Mouse (Mus musculus) ovary, adult 10 weeks (tissue): ENCODE measurements around the gene Il9. TPM values are rescaled to one million over a fixed set of nuclear protein-coding genes. Genes with fewer than 3 reads are reported as not detected.

Source experiments
- polyA plus RNA-seq: library from polyadenylated mRNA; stranded (reverse); fragments of 350-450 nt; fragmentation: Illumina TruSeq; extraction: RNeasy Lipid Tissue Mini Kit (QIAGEN cat#74804); gene quantifications from one replicate; pipeline ENCODE4 v1.2.3, GENCODE M21; 2014

The Il9 gene
- polyA plus RNA-seq = not detected

DNA sequence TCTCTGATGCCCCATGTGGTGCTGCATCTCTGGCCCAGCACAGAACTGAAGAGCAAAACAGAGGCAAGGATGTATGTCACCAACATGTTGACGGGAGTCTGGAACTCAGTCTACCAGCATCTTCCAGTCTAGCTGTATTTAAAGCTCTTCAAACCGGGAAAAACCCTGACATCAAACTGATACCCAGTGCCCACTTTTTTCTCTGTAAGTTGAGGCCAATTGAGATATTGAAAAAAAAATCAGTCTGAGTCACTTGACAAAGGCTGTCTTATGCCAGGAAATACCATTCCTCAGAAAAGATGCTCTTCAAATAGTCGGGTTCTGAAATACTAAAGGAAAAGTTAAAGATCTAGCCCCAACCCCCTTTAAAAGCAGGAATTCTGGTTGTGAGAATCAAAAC is at the start of gene Il9:
TSS of gene Il9 (minus strand) at position 101 of the 400 bp plus-strand sequence.

GRCm38 (mm10) chr13:56522081-56522820 is 40.2 kb upstream of the Il9 start, which contains the start of gene Fbxl21:
TSS of gene Fbxl21 (plus strand) at chr13:56522472.

DNA sequence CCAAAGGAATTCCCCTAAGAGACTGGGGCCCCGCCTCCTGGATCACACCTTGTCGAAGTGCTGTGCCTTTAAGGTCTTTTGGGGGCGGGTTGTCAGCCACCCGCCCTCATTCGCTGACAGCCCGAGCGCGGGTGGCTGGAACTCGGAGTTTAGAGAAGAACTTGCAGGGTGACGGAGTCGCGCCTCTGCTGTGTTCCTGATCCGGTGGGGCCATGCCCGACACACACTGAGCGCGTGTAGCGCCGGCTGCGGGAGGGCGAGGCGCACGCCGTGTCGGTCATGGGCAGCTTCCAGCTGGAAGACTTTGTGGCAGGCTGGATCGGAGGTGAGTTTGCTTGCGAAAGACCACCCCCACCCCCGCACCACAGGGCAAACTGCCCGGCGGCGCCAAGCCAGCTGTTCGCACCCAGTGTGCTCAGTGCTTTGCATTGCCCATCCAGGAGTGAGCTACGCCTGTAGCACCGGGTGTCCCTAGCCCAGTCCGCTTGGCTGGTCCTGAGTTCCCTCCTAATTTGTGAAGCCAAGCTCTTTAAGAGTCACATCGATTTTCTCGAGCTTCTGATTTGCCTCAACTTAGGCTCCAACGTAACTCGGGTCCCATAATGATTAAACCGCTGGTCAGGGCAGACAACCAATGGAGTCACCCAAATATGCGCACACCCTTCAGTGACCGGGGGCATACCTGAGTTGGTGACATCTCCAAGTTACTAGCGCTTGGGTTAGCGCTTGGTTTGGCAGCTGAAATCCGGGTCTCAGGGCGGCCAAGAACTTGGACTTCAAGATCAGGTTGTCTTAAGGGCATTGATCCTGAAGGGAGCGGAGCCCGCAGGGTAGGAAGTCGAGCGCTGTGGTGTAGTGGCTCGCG is 43.6 kb downstream of the Il9 start, which contains the start of gene Slc25a48:
TSS of gene Slc25a48 (plus strand) at position 145 of the 865 bp plus-strand sequence.

Other genes starting within 250 kb of the Il9 start
- not detected for gene Neurog1, start 230.1 kb downstream of the Il9 start, polyA plus RNA-seq
- gene Cxcl14, start 185.7 kb downstream of the Il9 start, polyA plus RNA-seq = 48.8 TPM
- not detected for gene Gm3045, start 55.7 kb downstream of the Il9 start, polyA plus RNA-seq
- 0.80 TPM for gene Slc25a48, start 43.9 kb downstream of the Il9 start, polyA plus RNA-seq
- 2.2 TPM for gene Fbxl21, start 40.2 kb upstream of the Il9 start, polyA plus RNA-seq
- not detected for gene Lect2, start 66.3 kb upstream of the Il9 start, polyA plus RNA-seq
- 20.3 TPM for gene Tgfbi, start 127.3 kb upstream of the Il9 start, polyA plus RNA-seq
- gene Smad5, start 220.8 kb upstream of the Il9 start, polyA plus RNA-seq = 92.4 TPM